Mouse (Mus musculus) liver, adult 2 months (tissue): ENCODE data around the gene Polr3c.
"Not testable (repeated sequence)": the region's sequence is repeated elsewhere in the genome, so short reads cannot be mapped to it uniquely, and the experiment has no call there.

Experiments
- CTCF ChIP-seq: fragments of 200-500 bp; IDR thresholded peaks from 2 replicates; pipeline ENCODE4 v1.5.1; 2011; ENCODE audit warnings: low read depth, low read length, control low read depth
- POLR2A ChIP-seq: fragments of 200-500 bp; IDR thresholded peaks from 2 replicates; pipeline ENCODE4 v1.6.1; 2011; ENCODE audit warnings: low read length, control low read depth; ENCODE audit not compliant: insufficient read depth; ENCODE audit errors: extremely low read depth

DNA sequence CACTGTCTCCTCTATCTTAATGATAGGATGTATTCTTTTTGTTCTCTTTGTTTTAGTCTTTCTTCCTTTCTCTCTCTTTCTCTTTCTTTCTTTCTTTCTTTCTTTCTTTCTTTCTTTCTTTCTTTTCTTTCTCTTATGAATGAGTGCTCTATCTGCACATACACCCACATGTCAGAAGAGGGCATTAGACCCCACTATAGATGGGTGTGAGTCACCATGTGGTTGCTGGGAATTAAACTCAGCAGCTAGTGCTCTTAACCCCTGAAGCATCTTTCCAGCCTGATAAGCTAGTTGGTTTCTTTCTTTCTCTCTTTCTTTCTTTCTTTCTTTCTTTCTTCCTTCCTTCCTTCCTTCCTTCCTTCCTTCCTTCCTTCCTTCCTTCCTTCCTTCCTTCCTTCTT lies 12.9 kb upstream of the Polr3c start:
- TF ChIP-seq POLR2A, CTCF: not testable (repeated sequence)
